Mouse (Mus musculus) liver, adult 2 months (tissue): ENCODE measurements at regions not wholly inside any gene's neighbourhood (a gene's known extent, or its start where the extent isn't known, plus 50 kb on each side); places are given as distances from the start of the nearest gene placed in this dataset.

ENCODE experiments used
- DNase-seq: peaks from one replicate; pipeline ENCODE4 v3.0.0-alpha.2; 2011; ENCODE audit warnings: low read depth, low spot score; ENCODE audit errors: extremely low read depth
- H3K27ac ChIP-seq: fragments of 200-500 bp; replicated peaks from 2 replicates; pipeline ENCODE4 v1.5.1; 2012; ENCODE audit warnings: low read depth, mild to moderate bottlenecking, control low read depth, inconsistent platforms, low read length; ENCODE audit not compliant: insufficient read depth
- H3K27me3 ChIP-seq: fragments of 200-500 bp; 2 replicates; pipeline ENCODE4 v1.6.1; 2012; ENCODE audit warnings: mild to moderate bottlenecking, moderate library complexity, low read length, inconsistent platforms; ENCODE audit not compliant: control insufficient read depth, insufficient read depth
- H3K36me3 ChIP-seq: fragments of 200-500 bp; 2 replicates; pipeline ENCODE4 v1.6.1; 2012; ENCODE audit warnings: low read length, inconsistent platforms; ENCODE audit not compliant: control insufficient read depth, insufficient read depth
- H3K4me1 ChIP-seq: fragments of 200-500 bp; 2 replicates; pipeline ENCODE4 v1.6.1; 2011; ENCODE audit warnings: low read length; ENCODE audit not compliant: control insufficient read depth, insufficient read depth
- H3K4me3 ChIP-seq: fragments of 200-500 bp; 2 replicates; pipeline ENCODE4 v1.5.1; 2011; ENCODE audit warnings: low read depth, mild to moderate bottlenecking, control low read depth, low read length, moderate library complexity; ENCODE audit not compliant: insufficient read depth
- H3K79me2 ChIP-seq: fragments of 200-500 bp; 2 replicates; pipeline ENCODE4 v1.6.1; 2012; ENCODE audit warnings: inconsistent platforms, mild to moderate bottlenecking, low read length, moderate library complexity; ENCODE audit not compliant: control insufficient read depth, insufficient read depth
- H3K9ac ChIP-seq: fragments of 200-500 bp; 2 replicates; pipeline ENCODE4 v1.6.1; 2012; ENCODE audit warnings: low read depth, mild to moderate bottlenecking, control low read depth, inconsistent platforms, low read length
- CTCF ChIP-seq: fragments of 200-500 bp; IDR thresholded peaks from 2 replicates; pipeline ENCODE4 v1.5.1; 2011; ENCODE audit warnings: low read depth, low read length, control low read depth
- POLR2A ChIP-seq: fragments of 200-500 bp; IDR thresholded peaks from 2 replicates; pipeline ENCODE4 v1.6.1; 2011; ENCODE audit warnings: low read length, control low read depth; ENCODE audit not compliant: insufficient read depth; ENCODE audit errors: extremely low read depth
- WGBS: fragments of 180-500 bp; shearing (Covaris S2); methylation state at CpG from one replicate; pipeline ENCODE4 v1.1.7; 2018; 5-methylcytosine and 5-hydroxymethylcytosine counted together

DNA sequence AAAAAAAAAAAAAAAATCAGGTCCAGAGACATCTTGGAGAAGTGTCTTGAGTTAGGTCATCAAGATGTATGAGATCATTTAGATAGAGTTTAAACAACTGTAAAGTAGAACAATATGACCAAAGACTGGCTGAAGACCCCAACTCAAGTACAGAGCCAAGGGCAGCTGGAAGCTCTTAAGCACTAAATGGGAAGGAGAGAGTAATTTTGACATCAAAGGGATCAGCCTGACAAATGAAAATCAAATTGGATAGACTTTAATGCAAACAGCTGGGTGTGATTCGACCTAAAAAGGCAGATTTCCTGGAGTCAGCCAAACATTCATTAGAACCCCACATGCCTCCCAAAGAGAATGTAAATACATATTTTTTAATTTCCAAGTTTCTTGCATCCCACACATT lies 372.3 kb upstream of the Tle4 start:
- 34% methylated on average over 1 of the region's 1 CpGs for WGBS
- no peaks in the 10 kb centered on the region for H3K36me3 ChIP-seq
- TF ChIP-seq CTCF = no peak
- TF ChIP-seq POLR2A = no peak
- no peak overlapping the region for H3K4me3 ChIP-seq
- H3K9ac ChIP-seq = no peak overlapping the region
- H3K27ac ChIP-seq = no peak overlapping the region
- H3K4me1 ChIP-seq = no peaks in the 10 kb centered on the region
- H3K27me3 ChIP-seq = no peaks in the 10 kb centered on the region
- no peak for DNase-seq
- H3K79me2 ChIP-seq = no peaks in the 10 kb centered on the region

DNA sequence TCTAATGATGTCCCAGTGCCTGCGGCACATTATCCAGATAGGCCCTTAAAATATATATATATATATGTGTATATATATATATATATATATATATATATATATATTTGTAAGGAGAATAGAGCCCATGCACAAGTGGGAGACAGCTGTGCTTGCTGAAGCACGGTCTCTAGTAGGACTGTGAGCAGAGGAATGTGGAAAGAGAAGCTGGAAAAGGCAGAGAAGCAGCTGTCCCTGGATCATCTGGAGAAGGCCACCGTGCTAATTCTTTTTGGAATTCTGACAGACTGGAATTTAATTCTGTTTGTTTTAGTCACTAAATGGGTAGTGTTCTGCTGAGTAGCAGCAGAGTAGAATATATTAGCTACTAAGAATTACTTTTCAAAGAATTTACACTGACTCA lies 370.4 kb upstream of the Tle4 start:
- TF ChIP-seq CTCF (no peak), POLR2A (no peak)
- Histone ChIP-seq H3K36me3 (no peaks in the 10 kb centered on the region), H3K79me2 (no peaks in the 10 kb centered on the region), H3K9ac (no peak overlapping the region), H3K4me1 (no peaks in the 10 kb centered on the region), H3K4me3 (no peak overlapping the region), H3K27ac (no peak overlapping the region), H3K27me3 (no peaks in the 10 kb centered on the region)
- WGBS = 79% methylated on average over 3 of the region's 3 CpGs
- DNase-seq = no peak

- TF ChIP-seq CTCF (no peak), POLR2A (no peak)
- H3K36me3 ChIP-seq = no peaks in the 10 kb centered on the region
- no peaks in the 10 kb centered on the region for H3K27me3 ChIP-seq
- no peaks in the 10 kb centered on the region for H3K79me2 ChIP-seq
- H3K9ac ChIP-seq = no peak overlapping the region
- H3K27ac ChIP-seq = no peak overlapping the region
- WGBS = 94% methylated on average over 19 of the region's 19 CpGs
- DNase-seq = no peak
- H3K4me1 ChIP-seq = no peaks in the 10 kb centered on the region
- no peak overlapping the region for H3K4me3 ChIP-seq
Observed at GRCm38 (mm10) chr19:14957727-14958126, 359.9 kb upstream of the Tle4 start.

- Histone ChIP-seq H3K9ac (no peak overlapping the region), H3K27ac (no peak overlapping the region), H3K4me3 (no peak overlapping the region), H3K79me2 (no peaks in the 10 kb centered on the region), H3K27me3 (no peaks in the 10 kb centered on the region), H3K4me1 (no peaks in the 10 kb centered on the region), H3K36me3 (no peaks in the 10 kb centered on the region)
- TF ChIP-seq CTCF (no peak), POLR2A (no peak)
- DNase-seq = no peak
- WGBS = 67% methylated on average over 10 of the region's 10 CpGs
Observed at GRCm38 (mm10) chr19:14957154-14957553, 359.3 kb upstream of the Tle4 start.

DNA sequence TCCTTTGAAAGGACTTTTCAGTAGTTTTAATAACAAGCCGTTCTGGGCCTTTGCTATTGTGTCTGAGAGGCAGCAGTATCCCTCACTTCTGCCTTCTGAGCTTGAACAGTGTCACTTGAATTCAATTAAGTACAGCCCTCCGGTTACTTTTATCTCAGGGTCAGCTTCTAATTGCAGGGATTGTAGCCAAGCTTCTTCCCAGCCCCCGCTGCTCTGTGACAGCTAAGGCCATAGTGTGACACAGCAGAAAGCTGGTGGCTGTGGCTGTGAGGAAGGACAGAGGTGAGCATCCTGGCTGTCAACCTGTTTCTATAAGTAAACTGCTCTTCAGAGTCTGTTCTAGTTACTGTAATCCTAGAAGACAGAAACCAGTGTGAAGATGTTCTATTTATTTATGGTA lies 358.5 kb upstream of the Tle4 start:
- TF ChIP-seq POLR2A (no peak), CTCF (no peak)
- Histone ChIP-seq H3K79me2 (no peaks in the 10 kb centered on the region), H3K9ac (no peak overlapping the region), H3K36me3 (no peaks in the 10 kb centered on the region), H3K27ac (no peak overlapping the region), H3K4me3 (no peak overlapping the region), H3K4me1 (no peaks in the 10 kb centered on the region), H3K27me3 (no peaks in the 10 kb centered on the region)
- no peak for DNase-seq
- 30% methylated on average over 3 of the region's 3 CpGs for WGBS

DNA sequence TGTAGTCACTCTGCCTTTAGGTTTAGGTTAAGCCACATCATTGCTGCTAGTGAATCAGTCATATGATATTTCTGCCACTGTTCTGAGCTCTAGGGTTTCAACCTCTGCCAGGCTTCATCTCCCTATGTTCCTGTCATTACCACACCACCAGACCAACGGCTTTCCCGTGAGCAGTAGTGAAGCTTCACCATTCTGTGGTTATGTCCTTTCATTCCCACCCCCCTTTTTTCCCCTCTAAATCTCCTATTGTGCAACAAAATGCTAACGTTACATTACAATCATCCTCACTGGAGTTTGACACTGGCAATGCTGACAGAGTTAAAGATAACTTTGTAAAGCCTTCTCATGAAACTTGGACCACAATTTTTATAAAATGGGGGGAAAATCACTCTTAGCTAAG lies 358.1 kb upstream of the Tle4 start:
- DNase-seq = no peak
- Histone ChIP-seq H3K27ac (no peak overlapping the region), H3K36me3 (no peaks in the 10 kb centered on the region), H3K4me3 (no peak overlapping the region), H3K27me3 (no peaks in the 10 kb centered on the region), H3K79me2 (no peaks in the 10 kb centered on the region), H3K4me1 (no peaks in the 10 kb centered on the region), H3K9ac (no peak overlapping the region)
- TF ChIP-seq POLR2A = no peak
- no peak for TF ChIP-seq CTCF
- 48% methylated on average over 3 of the region's 3 CpGs for WGBS
